Mouse (Mus musculus): Measurements from ENCODE around the gene Cacnb1. TPM values are rescaled to one million over a fixed set of nuclear protein-coding genes. Genes with fewer than 3 reads are reported as not detected.

Cacnb1 gene
- total and polyA plus RNA-seq, 3 experiments: 0.36 to 0.55 TPM; not detected in 1

- no peaks in the 10 kb centered on the region for H3K36me3 ChIP-seq (replicated peaks in 1 of 2; ENCODE audit: control insufficient read depth in 1 of 2, insufficient read depth in 1 of 2, low read length in 1 of 2)
- dilution Hi-C loops (cut with MboI; ENCODE audit: extremely low pct_ligation_motif_present, extremely low pct_unique_long_range_greater_than_20kb, low sequenced_read_pairs): no loop called here
- no peak overlapping the region for H3K4me3 ChIP-seq (replicated peaks in 1 of 3; ENCODE audit: low read depth in 2 of 3, low read length in 2 of 3, poor library complexity in 1 of 3)
- no peaks in the 10 kb centered on the region for H3K79me2 ChIP-seq (replicated peaks; ENCODE audit: control insufficient read depth, extremely low read depth, insufficient read depth, poor library complexity, severe bottlenecking)
- peaks cover 14% of the 10 kb centered on the region for H3K27me3 ChIP-seq (replicated peaks)
- H3K9ac ChIP-seq (ENCODE audit: insufficient read depth, low read depth): no peak overlapping the region
- no peak for DNase-seq (ENCODE audit: extremely low read depth)
- TF ChIP-seq HCFC1 (IDR thresholded peaks at IDR 0.05; ENCODE audit: low read depth, low read length): no peak
- TF ChIP-seq ZC3H11A (IDR thresholded peaks at IDR 0.05; ENCODE audit: low read depth, low read length): no peak
- no peak for TF ChIP-seq JUN (IDR thresholded peaks at IDR 0.05; ENCODE audit: insufficient read depth, low read depth, low read length)
- TF ChIP-seq TBP (conservative IDR thresholded peaks at IDR 0.05; ENCODE audit: low read depth, low read length): no peak
- TF ChIP-seq KAT2A (IDR thresholded peaks at IDR 0.05; ENCODE audit: insufficient replicate concordance, low read length): no peak
- no peak for TF ChIP-seq EP300 (IDR thresholded peaks at IDR 0.05; ENCODE audit: low read length)
- no peak for TF ChIP-seq GABPA (IDR thresholded peaks at IDR 0.05; ENCODE audit: insufficient replicate concordance, low read depth, low read length)
- TF ChIP-seq JUND (conservative IDR thresholded peaks at IDR 0.05; ENCODE audit: low read depth, low read length): no peak
- H3K27ac ChIP-seq (ENCODE audit: insufficient read depth, low read depth): no peak overlapping the region
- peaks cover 3% of the 10 kb centered on the region for H3K9me3 ChIP-seq (replicated peaks; ENCODE audit: low read length)
- no peak overlapping the region for H3K4me2 ChIP-seq (ENCODE audit: insufficient read depth, low read depth, poor library complexity, severe bottlenecking)
- in situ Hi-C loops (cut with MboI; ENCODE audit: low pct_ligation_motif_present, low pct_unique_long_range_greater_than_20kb, low sequenced_read_pairs): loop anchor here (5.0 kb wide), 1 partner anchor 37 kb away; no protein-coding TSS in a partner anchor
- peaks cover 12 to 24% of the 10 kb centered on the region in 2 experiments for H3K4me1 ChIP-seq (ENCODE audit: control insufficient read depth in 1 of 2, insufficient read depth in 2 of 2)
Measured at GRCm38 (mm10) chr11:97974141-97974540, 48.7 kb downstream of the Cacnb1 start.

- no peak for DNase-seq (ENCODE audit: extremely low read depth)
- no peak overlapping the region for H3K27ac ChIP-seq (ENCODE audit: insufficient read depth, low read depth)
- no peak overlapping the region for H3K9ac ChIP-seq (ENCODE audit: insufficient read depth, low read depth)
- TF ChIP-seq USF2 (conservative IDR thresholded peaks at IDR 0.05; ENCODE audit: low read depth, low read length) (no peak), JUND (conservative IDR thresholded peaks at IDR 0.05; ENCODE audit: low read depth, low read length) (no peak), ZC3H11A (IDR thresholded peaks at IDR 0.05; ENCODE audit: low read depth, low read length) (no peak), HCFC1 (IDR thresholded peaks at IDR 0.05; ENCODE audit: low read depth, low read length) (no peak), NRF1 (IDR thresholded peaks at IDR 0.05; ENCODE audit: low read depth, low read length) (no peak), ETS1 (conservative IDR thresholded peaks at IDR 0.05; ENCODE audit: low read depth, low read length) (no peak), MXI1 (IDR thresholded peaks at IDR 0.05; ENCODE audit: low read depth, low read length) (no peak), MEF2A (IDR thresholded peaks at IDR 0.05; ENCODE audit: borderline replicate concordance, low read depth, low read length) (no peak), CHD2 (IDR thresholded peaks at IDR 0.05; ENCODE audit: low read length) (no peak), TBP (conservative IDR thresholded peaks at IDR 0.05; ENCODE audit: low read depth, low read length) (no peak), SMC3 (IDR thresholded peaks at IDR 0.05; ENCODE audit: low read depth, low read length) (peak; percentile 53), RAD21 (IDR thresholded peaks at IDR 0.05; ENCODE audit: low read depth, low read length) (peak; percentile 25; the same call in 1 of the 2 replicates), CTCF (conservative IDR thresholded peaks at IDR 0.05 in 1 of 2, IDR thresholded peaks at IDR 0.05 in 1 of 2; ENCODE audit: low read depth in 2 of 2, low read length in 2 of 2) (peak in 1 of 2 experiments; percentile 54; a peak in 2 of 4 replicates), JUN (IDR thresholded peaks at IDR 0.05; ENCODE audit: insufficient read depth, low read depth, low read length) (no peak), POLR2AphosphoS2 (IDR thresholded peaks at IDR 0.05; ENCODE audit: low read depth, low read length) (no peak)
- no peaks in the 10 kb centered on the region for H3K79me2 ChIP-seq (replicated peaks; ENCODE audit: control insufficient read depth, extremely low read depth, insufficient read depth, poor library complexity, severe bottlenecking)
- no peak overlapping the region for H3K4me2 ChIP-seq (ENCODE audit: insufficient read depth, low read depth, poor library complexity, severe bottlenecking)
- peaks cover 19% of the 10 kb centered on the region for H3K27me3 ChIP-seq (replicated peaks)
- no peaks in the 10 kb centered on the region for H3K36me3 ChIP-seq (replicated peaks in 1 of 2; ENCODE audit: control insufficient read depth in 1 of 2, insufficient read depth in 1 of 2, low read length in 1 of 2)
- no peak overlapping the region for H3K4me3 ChIP-seq (replicated peaks in 1 of 3; ENCODE audit: low read depth in 2 of 3, low read length in 2 of 3, poor library complexity in 1 of 3)
- H3K9me3 ChIP-seq (replicated peaks; ENCODE audit: low read length): peaks cover 3% of the 10 kb centered on the region
- in situ Hi-C loops (cut with MboI; ENCODE audit: low pct_ligation_motif_present, low pct_unique_long_range_greater_than_20kb, low sequenced_read_pairs): loop anchor here (5.0 kb wide), 1 partner anchor 35 kb away; no protein-coding TSS in a partner anchor
- dilution Hi-C loops (cut with MboI; ENCODE audit: extremely low pct_ligation_motif_present, extremely low pct_unique_long_range_greater_than_20kb, low sequenced_read_pairs): no loop called here
- peaks cover 0 to 7% of the 10 kb centered on the region in 2 experiments; a peak in 2 of 4 replicates for H3K4me1 ChIP-seq (ENCODE audit: control insufficient read depth in 1 of 2, insufficient read depth in 2 of 2)
Measured at GRCm38 (mm10) chr11:97972434-97972833, 50.4 kb downstream of the Cacnb1 start.
